Mouse (Mus musculus) MEL (cell line): Measurements from ENCODE around the gene Slc25a20. TPM values are rescaled to one million over a fixed set of nuclear protein-coding genes. Genes with fewer than 3 reads are reported as not detected.

Experiments
- DNase-seq: peaks from one replicate; pipeline ENCODE4 v3.0.0; 2011; ENCODE audit warnings: low read depth, low spot score
- H3K27ac ChIP-seq: 2 replicates; pipeline ENCODE4 v1.5.1; 2012; ENCODE audit warnings: low read depth, mild to moderate bottlenecking, control low read depth, low read length, moderate library complexity; ENCODE audit not compliant: control insufficient read depth
- H3K27me3 ChIP-seq, 2 experiments: fragments of 150-350 bp in 1 of 2; sonication (generic) in 1 of 2; 2 replicates each; pipeline ENCODE4 v1.6.1; 2012; ENCODE audit warnings: low read length in 2 of 2, mild to moderate bottlenecking in 2 of 2, improper control_type of control experiment in 1 of 2, moderate library complexity in 1 of 2; ENCODE audit not compliant: insufficient read depth in 2 of 2, control insufficient read depth in 1 of 2
- H3K36me3 ChIP-seq, 2 experiments: 2 replicates each; pipeline ENCODE4 v1.6.1; 2012 to 2014; ENCODE audit warnings: low read length in 2 of 2, improper control_type of control experiment in 1 of 2, inconsistent platforms in 1 of 2, mild to moderate bottlenecking in 1 of 2; ENCODE audit not compliant: insufficient read depth in 2 of 2, control insufficient read depth in 1 of 2
- H3K4me1 ChIP-seq, 2 experiments: fragments of 150-350 bp in 1 of 2; sonication (generic) in 1 of 2; 2 replicates each; pipeline ENCODE4 v1.6.1; 2012; ENCODE audit warnings: low read length in 2 of 2, improper control_type of control experiment in 1 of 2, mild to moderate bottlenecking in 1 of 2; ENCODE audit not compliant: insufficient read depth in 2 of 2, control insufficient read depth in 1 of 2
- H3K4me3 ChIP-seq, 2 experiments: fragments of 150-350 bp in 1 of 2; sonication (generic) in 1 of 2; 2 replicates each; pipeline ENCODE4 v1.5.1; 2012; ENCODE audit warnings: low read depth in 2 of 2, low read length in 2 of 2, mild to moderate bottlenecking in 2 of 2, moderate library complexity in 2 of 2, control low read depth in 1 of 2, improper control_type of control experiment in 1 of 2; ENCODE audit not compliant: control insufficient read depth in 1 of 2, insufficient read depth in 1 of 2
- H3K79me2 ChIP-seq: 2 replicates; pipeline ENCODE4 v1.6.1; 2012; ENCODE audit warnings: mild to moderate bottlenecking, low read length, moderate library complexity; ENCODE audit not compliant: control insufficient read depth, poor library complexity, insufficient read depth
- H3K9ac ChIP-seq: 2 replicates; pipeline ENCODE4 v1.6.1; 2012; ENCODE audit warnings: low read depth, mild to moderate bottlenecking, control low read depth, low read length, moderate library complexity; ENCODE audit not compliant: control insufficient read depth, poor library complexity, severe bottlenecking
- H3K9me3 ChIP-seq: fragments of 150-350 bp; sonication (generic); replicated peaks from 2 replicates; pipeline ENCODE4 v1.6.1; 2012; ENCODE audit warnings: mild to moderate bottlenecking, low read length, improper control_type of control experiment, moderate library complexity; ENCODE audit not compliant: insufficient read depth
- BHLHE40 ChIP-seq: IDR thresholded peaks from 2 replicates; pipeline ENCODE4 v1.6.1; 2012; ENCODE audit warnings: low read depth, mild to moderate bottlenecking, inconsistent platforms, low read length, improper control_type of control experiment, borderline replicate concordance
- CHD1 ChIP-seq: IDR thresholded peaks from 2 replicates; pipeline ENCODE4 v1.6.1; 2012; ENCODE audit warnings: low read depth, mild to moderate bottlenecking, inconsistent platforms, low read length, improper control_type of control experiment
- E2F4 ChIP-seq: IDR thresholded peaks from 2 replicates; pipeline ENCODE4 v1.6.1; 2011; ENCODE audit warnings: low read depth, low read length, improper control_type of control experiment, borderline replicate concordance
- ELF1 ChIP-seq: IDR thresholded peaks from 2 replicates; pipeline ENCODE4 v1.6.1; 2014; ENCODE audit warnings: low read depth, mild to moderate bottlenecking, inconsistent platforms, low read length, improper control_type of control experiment, moderate library complexity
- EP300 ChIP-seq, 2 experiments: IDR thresholded peaks; 2 replicates each; pipeline ENCODE4 v1.6.1; 2011; ENCODE audit warnings: improper control_type of control experiment in 2 of 2, low read length in 2 of 2, low read depth in 1 of 2, mild to moderate bottlenecking in 1 of 2
- ETS1 ChIP-seq: IDR thresholded peaks from 2 replicates; pipeline ENCODE4 v1.6.1; 2012; ENCODE audit warnings: low read depth, mild to moderate bottlenecking, inconsistent platforms, low read length, improper control_type of control experiment, moderate library complexity
- HCFC1 ChIP-seq: IDR thresholded peaks from 2 replicates; pipeline ENCODE4 v1.6.1; 2012; ENCODE audit warnings: low read depth, mild to moderate bottlenecking, inconsistent platforms, low read length, improper control_type of control experiment, moderate library complexity
- JUND ChIP-seq: IDR thresholded peaks from 2 replicates; pipeline ENCODE4 v1.6.1; 2011; ENCODE audit warnings: low read depth, mild to moderate bottlenecking, improper control_type of control experiment, low read length
- MAZ ChIP-seq: IDR thresholded peaks from 2 replicates; pipeline ENCODE4 v1.6.1; 2012; ENCODE audit warnings: low read depth, mild to moderate bottlenecking, inconsistent platforms, low read length, improper control_type of control experiment
- MEF2A ChIP-seq: IDR thresholded peaks from 2 replicates; pipeline ENCODE4 v1.6.1; 2014; ENCODE audit warnings: low read depth, mild to moderate bottlenecking, inconsistent platforms, low read length, improper control_type of control experiment; ENCODE audit not compliant: poor library complexity, insufficient replicate concordance, severe bottlenecking; ENCODE audit errors: extremely low read depth
- MXI1 ChIP-seq: IDR thresholded peaks from 2 replicates; pipeline ENCODE4 v1.6.1; 2011; ENCODE audit warnings: mild to moderate bottlenecking, low read depth, low read length, improper control_type of control experiment
- NRF1 ChIP-seq: IDR thresholded peaks from 2 replicates; pipeline ENCODE4 v1.6.1; 2014; ENCODE audit warnings: low read depth, mild to moderate bottlenecking, inconsistent platforms, low read length, improper control_type of control experiment, moderate library complexity; ENCODE audit not compliant: poor library complexity, insufficient read depth, severe bottlenecking
- POLR2A ChIP-seq, 2 experiments: IDR thresholded peaks; 2 replicates each; pipeline ENCODE4 v1.6.1; 2011 to 2012; ENCODE audit warnings: low read length in 2 of 2, mild to moderate bottlenecking in 2 of 2, control low read depth in 1 of 2, improper control_type of control experiment in 1 of 2, low read depth in 1 of 2, moderate library complexity in 1 of 2; ENCODE audit not compliant: control insufficient read depth in 1 of 2, insufficient read depth in 1 of 2, poor library complexity in 1 of 2
- POLR2AphosphoS5 ChIP-seq: IDR thresholded peaks from 2 replicates; pipeline ENCODE4 v1.6.1; 2012; ENCODE audit warnings: low read depth, borderline replicate concordance, mild to moderate bottlenecking, inconsistent platforms, low read length, moderate library complexity, mixed read lengths
- RAD21 ChIP-seq: IDR thresholded peaks from 2 replicates; pipeline ENCODE4 v1.6.1; 2011; ENCODE audit warnings: mild to moderate bottlenecking, low read depth, low read length, improper control_type of control experiment
- RCOR1 ChIP-seq: IDR thresholded peaks from 2 replicates; pipeline ENCODE4 v1.6.1; 2012; ENCODE audit warnings: low read depth, mild to moderate bottlenecking, inconsistent platforms, low read length, improper control_type of control experiment
- SMC3 ChIP-seq: IDR thresholded peaks from 2 replicates; pipeline ENCODE4 v1.6.1; 2011; ENCODE audit warnings: low read depth, low read length, improper control_type of control experiment
- TAL1 ChIP-seq: IDR thresholded peaks from 2 replicates; pipeline ENCODE4 v1.6.1; 2012; ENCODE audit warnings: mild to moderate bottlenecking, inconsistent platforms, low read length, moderate library complexity, mixed read lengths
- TCF12 ChIP-seq: IDR thresholded peaks from 2 replicates; pipeline ENCODE4 v1.6.1; 2014; ENCODE audit warnings: low read depth, mild to moderate bottlenecking, inconsistent platforms, low read length, improper control_type of control experiment, moderate library complexity
- UBTF ChIP-seq: IDR thresholded peaks from 2 replicates; pipeline ENCODE4 v1.6.1; 2012; ENCODE audit warnings: low read depth, mild to moderate bottlenecking, inconsistent platforms, low read length, improper control_type of control experiment, moderate library complexity, borderline replicate concordance; ENCODE audit not compliant: insufficient read depth
- ZC3H11A ChIP-seq: IDR thresholded peaks from 2 replicates; pipeline ENCODE4 v1.6.1; 2012; ENCODE audit warnings: low read depth, mild to moderate bottlenecking, inconsistent platforms, low read length, improper control_type of control experiment
- ZKSCAN1 ChIP-seq: IDR thresholded peaks from 2 replicates; pipeline ENCODE4 v1.6.1; 2012; ENCODE audit warnings: low read depth, mild to moderate bottlenecking, inconsistent platforms, low read length, improper control_type of control experiment, moderate library complexity
- ZMIZ1 ChIP-seq: IDR thresholded peaks from 2 replicates; pipeline ENCODE4 v1.6.1; 2012; ENCODE audit warnings: low read depth, mild to moderate bottlenecking, inconsistent platforms, low read length, improper control_type of control experiment, moderate library complexity
- polyA plus RNA-seq, 2 experiments: library from polyadenylated mRNA; stranded (reverse) in 1 of 2; unstranded in 1 of 2; fragments of >175 nt in 1 of 2; fragments of >200 nt in 1 of 2; gene quantifications; 2 replicates each; pipeline versions ENCODE4 v1.2.1 to v1.2.4; 2012; ENCODE audit warnings: low replicate concordance in 2 of 2, low read depth in 1 of 2; ENCODE audit not compliant: insufficient read length in 2 of 2, insufficient read depth in 1 of 2, missing spikeins in 1 of 2
- total RNA-seq: library from RNA; depleted of rRNA; stranded (reverse); fragments of 300-350 nt; gene quantifications from 2 replicates; pipeline ENCODE4 v1.2.3, GENCODE M21; 2012

The Slc25a20 gene
- total and polyA plus RNA-seq, 3 experiments = 19.3 to 24.1 TPM; not detected in 1

DNA sequence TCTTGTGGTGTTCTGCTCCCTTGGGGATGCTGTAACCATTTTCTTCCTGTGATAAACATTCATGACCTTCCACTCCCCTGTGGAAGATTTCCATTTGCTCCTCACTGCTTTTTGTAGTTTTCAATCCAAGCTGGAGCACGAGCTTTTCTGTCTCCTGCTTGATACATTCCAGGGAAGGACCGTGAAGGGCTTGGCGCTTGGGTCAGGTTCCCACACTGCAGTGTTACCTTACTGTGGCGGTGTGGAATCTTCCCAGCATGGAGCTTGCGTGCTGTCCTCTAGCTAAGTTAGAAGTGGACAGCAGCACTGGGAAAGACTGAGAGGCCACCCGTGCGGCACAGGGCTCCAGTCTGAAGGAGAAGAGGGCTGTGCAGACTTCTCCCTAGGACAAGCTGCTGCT is 42.7 kb downstream of the Slc25a20 start:
- Histone ChIP-seq H3K9ac (no peak overlapping the region), H3K36me3 (peaks cover 4 to 8% of the 10 kb centered on the region in 2 experiments), H3K27ac (no peak overlapping the region), H3K79me2 (peaks cover 37% of the 10 kb centered on the region), H3K4me1 (peaks cover 3 to 4% of the 10 kb centered on the region in 2 experiments; a peak in 3 of 4 replicates), H3K4me3 (no peak overlapping the region), H3K27me3 (no peaks in the 10 kb centered on the region), H3K9me3 (no peaks in the 10 kb centered on the region)
- no peak for DNase-seq
- TF ChIP-seq SMC3 (no peak), ZKSCAN1 (no peak), RCOR1 (no peak), MXI1 (no peak), ZMIZ1 (no peak), EP300 (IDR thresholded peaks at IDR 0.05; ENCODE audit: low read depth in 1 of 2, low read length in 2 of 2) (no peak), BHLHE40 (no peak), UBTF (no peak), MEF2A (no peak), CHD1 (no peak), RAD21 (no peak), TAL1 (no peak)
- TF ChIP-seq, all 39 proteins: peak for 0

DNA sequence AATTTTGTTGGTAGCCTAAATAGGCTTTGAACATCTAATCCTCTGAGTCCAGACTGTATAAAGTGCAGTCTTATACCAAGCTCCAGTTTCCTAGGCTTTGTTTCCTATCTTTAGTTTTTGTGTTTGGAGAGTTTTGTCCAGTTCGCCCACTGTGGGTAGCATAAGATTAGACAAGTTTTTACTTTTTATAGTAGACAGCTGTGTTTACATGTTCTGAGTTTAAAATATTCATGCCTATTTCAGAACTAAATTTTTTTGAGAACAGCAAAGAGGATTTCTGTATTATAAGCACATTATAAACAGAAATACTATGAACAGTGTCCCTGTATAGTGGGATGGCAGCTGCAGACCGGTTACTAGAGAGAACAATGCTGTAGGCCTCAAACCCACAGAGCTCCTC is 45.3 kb downstream of the Slc25a20 start:
- peaks cover 37% of the 10 kb centered on the region for H3K79me2 ChIP-seq
- TF ChIP-seq ZMIZ1 (no peak), POLR2A (IDR thresholded peaks at IDR 0.05; ENCODE audit: control insufficient read depth in 1 of 2, insufficient read depth in 1 of 2, low read depth in 1 of 2, low read length in 2 of 2, poor library complexity in 1 of 2) (no peak), ZC3H11A (no peak), E2F4 (no peak), HCFC1 (no peak), TCF12 (no peak), JUND (no peak), NRF1 (no peak), POLR2AphosphoS5 (no peak), ELF1 (no peak), MAZ (no peak), ETS1 (no peak), MEF2A (no peak), UBTF (no peak)

More for the DNA sequence above, 45.3 kb downstream of the Slc25a20 start:
- no peak for DNase-seq
- no peak overlapping the region for H3K9ac ChIP-seq
- H3K4me3 ChIP-seq = no peak overlapping the region
- H3K27me3 ChIP-seq = no peaks in the 10 kb centered on the region
- no peaks in the 10 kb centered on the region; a peak in 1 of 4 replicates for H3K4me1 ChIP-seq
- H3K36me3 ChIP-seq = no peaks in the 10 kb centered on the region; a peak in 1 of 4 replicates
- no peak overlapping the region for H3K27ac ChIP-seq
- H3K9me3 ChIP-seq = no peaks in the 10 kb centered on the region
